Mouse (Mus musculus): Measurements from ENCODE around the gene Fam8a1. TPM values are rescaled to one million over a fixed set of nuclear protein-coding genes. Genes with fewer than 3 reads are reported as not detected.

Gene Fam8a1
- polyA plus RNA-seq, 1 experiment from 2014 or later = 14.7 TPM

DNA sequence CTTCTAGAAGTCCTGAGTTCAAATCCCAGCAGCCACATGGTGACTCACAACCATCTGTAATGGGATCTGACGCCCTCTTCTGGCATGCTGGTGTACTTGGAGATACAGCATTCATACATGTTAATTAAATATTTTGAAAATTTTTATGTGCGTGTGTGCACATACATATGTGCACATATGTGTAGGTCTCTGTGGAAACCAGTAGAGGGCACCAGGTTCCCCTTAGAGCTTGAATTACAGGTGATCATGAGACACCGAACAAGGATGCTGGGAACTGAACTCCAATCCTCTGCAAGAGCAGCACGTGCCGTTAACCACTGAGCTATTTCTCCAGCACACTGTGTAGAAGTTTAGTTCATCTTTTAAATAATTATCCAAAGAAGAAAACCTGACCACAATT, 10.1 kb upstream of the Fam8a1 start:
- Histone ChIP-seq H3K9ac (replicated peaks; ENCODE audit: low read depth, low read length) (no peak overlapping the region), H3K27ac (ENCODE audit: low read depth, low read length) (no peak overlapping the region), H3K4me2 (ENCODE audit: low read depth, low read length) (no peak overlapping the region), H3K4me3 (ENCODE audit: low read depth, low read length) (no peak overlapping the region), H3K36me3 (ENCODE audit: control insufficient read depth, insufficient read depth, low read length) (no peaks in the 10 kb centered on the region), H3K4me1 (ENCODE audit: control insufficient read depth, insufficient read depth, low read length) (no peaks in the 10 kb centered on the region), H3K9me3 (ENCODE audit: control insufficient read depth, low read length) (no peaks in the 10 kb centered on the region), H3K27me3 (ENCODE audit: control insufficient read depth, insufficient read depth, low read length) (no peaks in the 10 kb centered on the region)
- 91% methylated on average over 5 of the region's 5 CpGs for WGBS
- ATAC-seq (ENCODE audit: low read depth) = no peak

DNA sequence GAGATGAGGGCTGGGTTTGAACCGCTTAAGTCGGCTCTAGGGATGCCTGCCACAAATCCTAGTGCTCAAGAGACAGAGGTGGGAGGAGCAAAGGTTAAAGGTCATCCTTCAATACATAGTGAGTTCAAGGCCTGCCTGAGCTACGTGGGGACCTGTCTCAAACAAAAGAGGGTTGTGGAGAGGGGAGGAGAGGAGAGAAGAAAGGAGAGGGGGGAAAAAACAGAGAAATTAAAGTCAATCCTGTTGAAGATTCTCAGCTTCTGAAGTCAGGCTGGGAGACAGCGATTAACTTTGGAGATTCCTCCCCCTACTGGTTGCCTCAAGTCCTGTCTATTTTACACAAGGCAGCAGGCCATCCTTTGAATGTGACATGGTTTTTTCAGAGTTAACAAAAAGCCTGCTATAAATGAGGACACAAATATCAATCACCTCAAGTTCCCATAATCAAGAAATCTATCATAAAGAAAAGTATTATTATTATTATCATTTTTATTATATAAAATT, 5.8 kb upstream of the Fam8a1 start:
- H3K27me3 ChIP-seq (ENCODE audit: control insufficient read depth, insufficient read depth, low read length) = no peaks in the 10 kb centered on the region
- no peaks in the 10 kb centered on the region for H3K4me1 ChIP-seq (ENCODE audit: control insufficient read depth, insufficient read depth, low read length)
- H3K4me3 ChIP-seq (ENCODE audit: low read depth, low read length) = no peak overlapping the region
- no peaks in the 10 kb centered on the region for H3K9me3 ChIP-seq (ENCODE audit: control insufficient read depth, low read length)
- WGBS = 33% methylated on average over 4 of the region's 4 CpGs
- H3K36me3 ChIP-seq (ENCODE audit: control insufficient read depth, insufficient read depth, low read length) = no peaks in the 10 kb centered on the region
- no peak overlapping the region for H3K4me2 ChIP-seq (ENCODE audit: low read depth, low read length)
- H3K27ac ChIP-seq (ENCODE audit: low read depth, low read length) = no peak overlapping the region
- ATAC-seq (ENCODE audit: low read depth) = no peak
- H3K9ac ChIP-seq (replicated peaks; ENCODE audit: low read depth, low read length) = no peak overlapping the region

- under 1% methylated on average over 64 of the region's 96 CpGs for WGBS
- peak; percentile 77 for ATAC-seq (ENCODE audit: low read depth)
- peak overlapping the region; percentile 79 for H3K9ac ChIP-seq (replicated peaks; ENCODE audit: low read depth, low read length)
Observed at GRCm38 (mm10) chr13:46669620-46670271, 424 bp downstream of the Fam8a1 start.

DNA sequence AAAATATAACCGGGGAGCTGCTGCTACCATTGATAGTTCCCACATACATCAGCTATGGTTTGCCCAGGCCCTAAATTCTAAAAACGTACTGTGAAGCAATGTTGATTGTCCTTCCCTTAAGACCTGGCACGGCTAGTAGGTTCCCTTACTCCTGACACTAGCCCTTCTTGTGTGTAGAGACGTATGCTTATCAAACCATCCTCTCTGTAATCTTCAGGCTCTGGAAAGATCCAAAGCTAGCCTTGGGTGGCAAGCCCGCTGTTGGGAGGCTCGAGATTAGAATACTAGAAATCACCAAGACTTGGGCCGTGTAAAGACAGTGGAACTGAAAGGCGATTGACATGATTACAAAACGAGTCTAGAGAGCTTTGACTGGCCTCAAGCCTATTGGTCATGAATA, 1.2 kb downstream of the Fam8a1 start:
- ATAC-seq (ENCODE audit: low read depth) = no peak
- peaks cover 7% of the 10 kb centered on the region for H3K4me1 ChIP-seq (ENCODE audit: control insufficient read depth, insufficient read depth, low read length)
- WGBS = 67% methylated on average over 9 of the region's 9 CpGs

More at GRCm38 (mm10) chr13:46669620-46670271, 424 bp downstream of the Fam8a1 start:
- peak overlapping the region; percentile 85 for H3K27ac ChIP-seq (ENCODE audit: low read depth, low read length)
- no peaks in the 10 kb centered on the region for H3K9me3 ChIP-seq (ENCODE audit: control insufficient read depth, low read length)
- peaks cover 7% of the 10 kb centered on the region for H3K4me1 ChIP-seq (ENCODE audit: control insufficient read depth, insufficient read depth, low read length)
- H3K36me3 ChIP-seq (ENCODE audit: control insufficient read depth, insufficient read depth, low read length) = peaks cover 12% of the 10 kb centered on the region
- H3K4me2 ChIP-seq (ENCODE audit: low read depth, low read length) = peak overlapping the region; percentile 70
- peak overlapping the region; percentile 70 for H3K4me3 ChIP-seq (ENCODE audit: low read depth, low read length)
- H3K27me3 ChIP-seq (ENCODE audit: control insufficient read depth, insufficient read depth, low read length) = no peaks in the 10 kb centered on the region

DNA sequence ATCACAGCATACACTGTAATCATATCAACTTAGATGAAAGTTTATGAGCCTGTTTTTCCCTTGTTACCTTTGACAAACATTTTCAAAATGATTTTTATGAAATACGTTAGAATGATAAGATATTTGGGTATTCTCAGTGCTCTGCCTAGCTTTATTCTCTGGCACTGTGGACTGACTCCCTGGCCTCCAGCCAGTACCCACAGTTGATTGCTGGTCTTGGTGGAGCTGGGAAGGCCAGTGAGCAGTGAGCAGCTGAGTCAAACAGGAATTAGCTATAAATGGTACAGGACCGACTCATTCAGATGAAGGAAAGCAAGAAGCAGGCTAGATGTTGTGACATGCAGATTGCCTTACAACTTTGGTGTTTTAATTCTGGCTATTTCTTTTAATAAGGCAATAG, 5.3 kb downstream of the Fam8a1 start:
- no peak overlapping the region for H3K4me3 ChIP-seq (ENCODE audit: low read depth, low read length)
- no peaks in the 10 kb centered on the region for H3K27me3 ChIP-seq (ENCODE audit: control insufficient read depth, insufficient read depth, low read length)
- ATAC-seq (ENCODE audit: low read depth) = no peak
- no peak overlapping the region for H3K4me2 ChIP-seq (ENCODE audit: low read depth, low read length)
- H3K9me3 ChIP-seq (ENCODE audit: control insufficient read depth, low read length) = no peaks in the 10 kb centered on the region
- WGBS = 92% methylated on average over 2 of the region's 2 CpGs
- no peak overlapping the region for H3K9ac ChIP-seq (replicated peaks; ENCODE audit: low read depth, low read length)
- peaks cover 7% of the 10 kb centered on the region for H3K4me1 ChIP-seq (ENCODE audit: control insufficient read depth, insufficient read depth, low read length)
- no peak overlapping the region for H3K27ac ChIP-seq (ENCODE audit: low read depth, low read length)
- H3K36me3 ChIP-seq (ENCODE audit: control insufficient read depth, insufficient read depth, low read length) = peaks cover 34% of the 10 kb centered on the region

More for the DNA sequence above, 1.2 kb downstream of the Fam8a1 start:
- Histone ChIP-seq H3K9ac (replicated peaks; ENCODE audit: low read depth, low read length) (peak overlapping the region; percentile 79), H3K4me3 (ENCODE audit: low read depth, low read length) (peak overlapping the region; percentile 70), H3K36me3 (ENCODE audit: control insufficient read depth, insufficient read depth, low read length) (peaks cover 19% of the 10 kb centered on the region), H3K27ac (ENCODE audit: low read depth, low read length) (no peak overlapping the region), H3K9me3 (ENCODE audit: control insufficient read depth, low read length) (no peaks in the 10 kb centered on the region), H3K27me3 (ENCODE audit: control insufficient read depth, insufficient read depth, low read length) (no peaks in the 10 kb centered on the region), H3K4me2 (ENCODE audit: low read depth, low read length) (peak overlapping the region; percentile 70)

DNA sequence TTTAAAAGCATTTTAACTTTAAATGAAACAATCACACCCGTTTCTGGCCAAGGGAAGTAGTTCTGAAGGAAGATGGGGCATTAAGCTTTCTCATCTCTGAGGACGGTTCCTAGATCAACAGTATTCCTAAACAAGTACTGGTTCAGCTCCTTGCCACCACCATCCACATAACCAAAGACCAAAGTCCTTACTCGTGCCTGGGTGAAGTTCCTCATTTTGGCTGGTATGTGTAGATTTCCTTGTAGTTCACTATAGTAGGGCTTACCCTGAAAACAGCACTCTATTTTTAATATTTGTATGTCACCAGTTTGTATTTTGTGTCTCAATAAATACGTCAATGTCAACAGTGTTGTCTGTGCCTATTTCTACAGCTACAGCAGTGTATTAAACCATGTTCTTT, 8.4 kb downstream of the Fam8a1 start:
- ATAC-seq (ENCODE audit: low read depth) = no peak
- Histone ChIP-seq H3K4me3 (ENCODE audit: low read depth, low read length) (no peak overlapping the region), H3K4me1 (ENCODE audit: control insufficient read depth, insufficient read depth, low read length) (no peaks in the 10 kb centered on the region), H3K27ac (ENCODE audit: low read depth, low read length) (no peak overlapping the region), H3K4me2 (ENCODE audit: low read depth, low read length) (no peak overlapping the region), H3K27me3 (ENCODE audit: control insufficient read depth, insufficient read depth, low read length) (no peaks in the 10 kb centered on the region), H3K36me3 (ENCODE audit: control insufficient read depth, insufficient read depth, low read length) (peaks cover 37% of the 10 kb centered on the region), H3K9ac (replicated peaks; ENCODE audit: low read depth, low read length) (no peak overlapping the region), H3K9me3 (ENCODE audit: control insufficient read depth, low read length) (no peaks in the 10 kb centered on the region)
- 82% methylated on average over 4 of the region's 4 CpGs for WGBS

- Histone ChIP-seq H3K36me3 (ENCODE audit: control insufficient read depth, insufficient read depth, low read length) (peaks cover 32% of the 10 kb centered on the region), H3K4me1 (ENCODE audit: control insufficient read depth, insufficient read depth, low read length) (no peaks in the 10 kb centered on the region), H3K27me3 (ENCODE audit: control insufficient read depth, insufficient read depth, low read length) (no peaks in the 10 kb centered on the region), H3K9ac (replicated peaks; ENCODE audit: low read depth, low read length) (no peak overlapping the region), H3K9me3 (ENCODE audit: control insufficient read depth, low read length) (no peaks in the 10 kb centered on the region), H3K27ac (ENCODE audit: low read depth, low read length) (no peak overlapping the region), H3K4me3 (ENCODE audit: low read depth, low read length) (no peak overlapping the region), H3K4me2 (ENCODE audit: low read depth, low read length) (no peak overlapping the region)
- WGBS = 94% methylated on average over 2 of the region's 2 CpGs
- no peak for ATAC-seq (ENCODE audit: low read depth)
Observed at GRCm38 (mm10) chr13:46682921-46683320, 13.6 kb downstream of the Fam8a1 start.

DNA sequence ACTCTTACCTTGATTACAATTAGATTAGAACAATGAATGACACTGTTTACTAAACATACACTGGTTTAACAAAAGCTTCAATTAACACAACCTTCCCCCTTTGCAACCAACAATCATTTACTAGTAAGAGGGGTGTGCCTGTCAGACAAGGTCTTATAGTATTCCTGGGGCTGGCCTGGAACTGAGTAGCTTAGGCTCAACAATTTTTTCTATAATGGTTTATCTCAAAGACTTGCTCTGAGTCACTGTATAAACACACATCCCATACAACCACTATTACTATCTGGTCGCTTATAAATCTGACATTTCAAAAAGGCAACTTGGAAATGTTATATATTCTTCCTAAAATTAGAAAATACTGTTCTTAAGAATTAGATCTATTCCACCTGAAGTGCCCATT, 14.0 kb downstream of the Fam8a1 start:
- Histone ChIP-seq H3K9me3 (ENCODE audit: control insufficient read depth, low read length) (no peaks in the 10 kb centered on the region), H3K4me2 (ENCODE audit: low read depth, low read length) (no peak overlapping the region), H3K9ac (replicated peaks; ENCODE audit: low read depth, low read length) (no peak overlapping the region), H3K4me3 (ENCODE audit: low read depth, low read length) (no peak overlapping the region), H3K27ac (ENCODE audit: low read depth, low read length) (no peak overlapping the region), H3K27me3 (ENCODE audit: control insufficient read depth, insufficient read depth, low read length) (no peaks in the 10 kb centered on the region), H3K36me3 (ENCODE audit: control insufficient read depth, insufficient read depth, low read length) (peaks cover 28% of the 10 kb centered on the region), H3K4me1 (ENCODE audit: control insufficient read depth, insufficient read depth, low read length) (no peaks in the 10 kb centered on the region)
- no peak for ATAC-seq (ENCODE audit: low read depth)
- WGBS = 97% methylated on average over 1 of the region's 1 CpGs

DNA sequence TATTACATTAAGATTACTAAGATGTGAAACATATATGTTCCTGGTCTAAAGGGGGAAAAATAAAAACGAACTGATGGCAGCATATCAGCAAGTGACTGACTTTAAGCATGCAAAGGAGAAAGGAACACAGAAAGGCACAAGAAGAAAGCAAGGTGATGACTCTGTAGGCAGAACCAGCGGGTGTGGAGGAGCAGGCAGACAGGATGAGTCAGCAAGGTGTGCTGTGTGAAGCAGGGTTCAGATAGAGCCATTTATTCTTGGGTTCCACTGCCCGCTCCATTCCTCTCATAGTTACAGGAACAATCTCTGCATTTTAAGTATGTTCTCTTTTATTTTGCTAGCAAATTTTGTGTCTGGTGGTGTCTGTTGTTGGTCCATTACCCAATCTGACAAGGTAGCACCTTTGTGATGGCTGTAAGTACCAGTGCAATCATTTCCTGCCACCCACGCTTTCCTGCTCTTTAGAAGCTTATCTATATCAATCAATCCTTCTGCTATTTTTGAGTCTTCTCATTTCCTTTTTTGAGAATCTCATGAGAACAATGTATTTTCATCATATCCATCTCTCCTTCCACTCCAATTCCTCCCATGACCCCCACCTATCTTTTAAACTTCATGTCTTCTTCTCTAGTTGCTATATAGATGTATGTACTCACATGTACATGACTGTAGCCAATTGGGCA, 21.4 kb downstream of the Fam8a1 start:
- H3K9ac ChIP-seq (replicated peaks; ENCODE audit: low read depth, low read length) = no peak overlapping the region
- peaks cover 16% of the 10 kb centered on the region for H3K36me3 ChIP-seq (ENCODE audit: control insufficient read depth, insufficient read depth, low read length)
- no peak overlapping the region for H3K4me2 ChIP-seq (ENCODE audit: low read depth, low read length)
- H3K27me3 ChIP-seq (ENCODE audit: control insufficient read depth, insufficient read depth, low read length) = no peaks in the 10 kb centered on the region
- ATAC-seq (ENCODE audit: low read depth) = no peak
- no peaks in the 10 kb centered on the region for H3K9me3 ChIP-seq (ENCODE audit: control insufficient read depth, low read length)
- WGBS = 94% methylated on average over 4 of the region's 4 CpGs
- H3K4me1 ChIP-seq (ENCODE audit: control insufficient read depth, insufficient read depth, low read length) = no peaks in the 10 kb centered on the region
- H3K4me3 ChIP-seq (ENCODE audit: low read depth, low read length) = no peak overlapping the region
- no peak overlapping the region for H3K27ac ChIP-seq (ENCODE audit: low read depth, low read length)

Data from neural tube, embryonic 14.5 days (tissue).